Mouse (Mus musculus) spleen, postnatal 14 days (tissue): ENCODE measurements at regions not wholly inside any gene's neighbourhood (a gene's known extent, or its start where the extent isn't known, plus 50 kb on each side); places are given as distances from the start of the nearest gene placed in this dataset.

Source experiments
- DNase-seq, 2 experiments: peaks; one replicate each; pipeline ENCODE4 v3.0.0; 2021 to 2022; ENCODE audit warnings: low spot score in 2 of 2

GRCm38 (mm10) chr7:113156861-113157747, 50.2 kb upstream of the Arntl start:
- no peak for DNase-seq
